Mouse (Mus musculus) intestine, postnatal 0 days (tissue): ENCODE results near the gene Syn3. TPM values are rescaled to one million over a fixed set of nuclear protein-coding genes. Genes with fewer than 3 reads are reported as not detected.

Experiments used
- ATAC-seq: fragments of 200-750 bp; cut with Nextera tagmentation; 2 replicates; pipeline ENCODE4 v1.8.0; 2017; ENCODE audit warnings: mild to moderate bottlenecking, moderate TSS enrichment, moderate library complexity
- H3K27ac ChIP-seq: fragments of 300-500 bp; sonication (generic); 2 replicates; pipeline ENCODE4 v1.5.1; 2014; ENCODE audit warnings: mild to moderate bottlenecking, low read depth, low read length, moderate library complexity
- H3K27me3 ChIP-seq: fragments of 300-500 bp; sonication (generic); replicated peaks from 2 replicates; pipeline ENCODE4 v1.6.1; 2014; ENCODE audit warnings: low read length, mixed read lengths; ENCODE audit not compliant: control insufficient read depth, insufficient read depth
- H3K36me3 ChIP-seq: fragments of 300-500 bp; sonication (generic); 2 replicates; pipeline ENCODE4 v1.6.1; 2014; ENCODE audit warnings: mild to moderate bottlenecking, moderate library complexity; ENCODE audit not compliant: control insufficient read depth, insufficient read depth
- H3K4me1 ChIP-seq: fragments of 300-500 bp; sonication (generic); replicated peaks from 2 replicates; pipeline ENCODE4 v1.6.1; 2014; ENCODE audit warnings: antibody characterized with exemption, low read length, mixed read lengths; ENCODE audit not compliant: control insufficient read depth, insufficient read depth
- H3K4me2 ChIP-seq: fragments of 300-500 bp; sonication (generic); replicated peaks from 2 replicates; pipeline ENCODE4 v1.6.1; 2014; ENCODE audit warnings: low read depth, mild to moderate bottlenecking, moderate library complexity
- H3K4me3 ChIP-seq: fragments of 300-500 bp; sonication (generic); 2 replicates; pipeline ENCODE4 v1.5.1; 2014; ENCODE audit warnings: low read depth, low read length
- H3K9ac ChIP-seq: fragments of 300-500 bp; sonication (generic); 2 replicates; pipeline ENCODE4 v1.6.1; 2014; ENCODE audit warnings: mild to moderate bottlenecking, low read depth, low read length
- H3K9me3 ChIP-seq: fragments of 300-500 bp; sonication (generic); 2 replicates; pipeline ENCODE4 v1.6.1; 2016; ENCODE audit warnings: mixed run types; ENCODE audit not compliant: control insufficient read depth
- CTCF ChIP-seq: sonication (generic); IDR thresholded peaks from 2 replicates; pipeline ENCODE4 v1.5.1; 2016; ENCODE audit warnings: low read depth, mild to moderate bottlenecking, control low read depth, antibody characterized with exemption, moderate library complexity
- WGBS: fragments of 180-500 bp; shearing (Covaris S2); extraction: QIAGEN DNeasy Blood & Tissue Kit; methylation state at CpG from one replicate; pipeline ENCODE4 v1.1.7; 2014; 5-methylcytosine and 5-hydroxymethylcytosine counted together
- polyA plus RNA-seq: library from polyadenylated mRNA; unstranded; fragments of >200 nt; fragmentation: Nextera tagmentation; extraction: Ambion mirVana; gene quantifications from 2 replicates; pipeline ENCODE4 v1.2.1, GENCODE M21; 2015

The Syn3 gene
- polyA plus RNA-seq, 1 experiment from 2014 or later, result 1.1 TPM

GRCm38 (mm10) chr10:86330993-86331680 lies 167.6 kb downstream of the Syn3 start:
- Histone ChIP-seq H3K9ac (no peak overlapping the region), H3K9me3 (no peaks in the 10 kb centered on the region), H3K36me3 (no peaks in the 10 kb centered on the region), H3K27ac (no peak overlapping the region), H3K4me2 (no peak overlapping the region), H3K4me3 (no peak overlapping the region), H3K27me3 (no peaks in the 10 kb centered on the region), H3K4me1 (peaks cover 18% of the 10 kb centered on the region)
- ATAC-seq, result 0 out of 2 replicates have a peak, but pooled peaks have one; percentile 19
- no peak for TF ChIP-seq CTCF
- 61% methylated on average over 5 of the region's 5 CpGs for WGBS

- TF ChIP-seq CTCF, result no peak
- H3K27me3 ChIP-seq, result no peaks in the 10 kb centered on the region
- no peaks in the 10 kb centered on the region for H3K36me3 ChIP-seq
- no peak overlapping the region for H3K9ac ChIP-seq
- H3K4me2 ChIP-seq, result no peak overlapping the region
- H3K4me1 ChIP-seq, result peaks cover 18% of the 10 kb centered on the region
- H3K27ac ChIP-seq, result no peak overlapping the region
- H3K9me3 ChIP-seq, result no peaks in the 10 kb centered on the region
- ATAC-seq, result no peak
- H3K4me3 ChIP-seq, result no peak overlapping the region
- 96% methylated on average over 8 of the region's 8 CpGs for whole genome bisulfite sequencing
These were observed 169.3 kb downstream of the Syn3 start for GRCm38 (mm10) chr10:86329241-86329882.

- Histone ChIP-seq H3K9me3 (no peaks in the 10 kb centered on the region), H3K27ac (no peak overlapping the region), H3K4me3 (no peak overlapping the region), H3K27me3 (no peaks in the 10 kb centered on the region), H3K4me1 (peaks cover 18% of the 10 kb centered on the region), H3K9ac (no peak overlapping the region), H3K36me3 (no peaks in the 10 kb centered on the region), H3K4me2 (no peak overlapping the region)
- peak; percentile 55 for TF ChIP-seq CTCF
- 0 out of 2 replicates have a peak, but pooled peaks have one; percentile 9 for ATAC-seq
- WGBS, result 77% methylated on average over 2 of the region's 2 CpGs
These were observed 170.0 kb downstream of the Syn3 start for GRCm38 (mm10) chr10:86328691-86329090.

GRCm38 (mm10) chr10:86328143-86328542 lies 170.6 kb downstream of the Syn3 start:
- 89% methylated on average over 4 of the region's 4 CpGs for WGBS
- Histone ChIP-seq H3K4me3 (no peak overlapping the region), H3K4me1 (peaks cover 14% of the 10 kb centered on the region), H3K4me2 (no peak overlapping the region), H3K27ac (no peak overlapping the region), H3K9ac (no peak overlapping the region), H3K27me3 (no peaks in the 10 kb centered on the region), H3K36me3 (no peaks in the 10 kb centered on the region), H3K9me3 (no peaks in the 10 kb centered on the region)
- ATAC-seq, result no peak
- no peak for TF ChIP-seq CTCF

- Histone ChIP-seq H3K27ac (no peak overlapping the region), H3K4me2 (no peak overlapping the region), H3K9ac (no peak overlapping the region), H3K4me1 (no peaks in the 10 kb centered on the region), H3K9me3 (no peaks in the 10 kb centered on the region), H3K4me3 (no peak overlapping the region), H3K36me3 (no peaks in the 10 kb centered on the region), H3K27me3 (no peaks in the 10 kb centered on the region)
- no peak for ATAC-seq
- 48% methylated on average over 6 of the region's 6 CpGs for WGBS
- no peak for TF ChIP-seq CTCF
These were observed 173.4 kb downstream of the Syn3 start for GRCm38 (mm10) chr10:86325272-86325671.

- TF ChIP-seq CTCF, result no peak
- no peaks in the 10 kb centered on the region for H3K27me3 ChIP-seq
- ATAC-seq, result no peak
- H3K27ac ChIP-seq, result no peak overlapping the region
- no peak overlapping the region for H3K4me3 ChIP-seq
- no peak overlapping the region for H3K4me2 ChIP-seq
- WGBS, result 78% methylated on average over 4 of the region's 4 CpGs
- H3K9ac ChIP-seq, result no peak overlapping the region
- no peaks in the 10 kb centered on the region for H3K4me1 ChIP-seq
- no peaks in the 10 kb centered on the region for H3K9me3 ChIP-seq
- H3K36me3 ChIP-seq, result no peaks in the 10 kb centered on the region
These were observed 175.3 kb downstream of the Syn3 start for GRCm38 (mm10) chr10:86323275-86323994.
